Mouse (Mus musculus): Measurements from ENCODE around the gene Gm5148. TPM values are rescaled to one million over a fixed set of nuclear protein-coding genes. Genes with fewer than 3 reads are reported as not detected.

Gene Gm5148
- polyA plus RNA-seq (2012), result 0.07 and 0.10 TPM in 2 replicates

DNA sequence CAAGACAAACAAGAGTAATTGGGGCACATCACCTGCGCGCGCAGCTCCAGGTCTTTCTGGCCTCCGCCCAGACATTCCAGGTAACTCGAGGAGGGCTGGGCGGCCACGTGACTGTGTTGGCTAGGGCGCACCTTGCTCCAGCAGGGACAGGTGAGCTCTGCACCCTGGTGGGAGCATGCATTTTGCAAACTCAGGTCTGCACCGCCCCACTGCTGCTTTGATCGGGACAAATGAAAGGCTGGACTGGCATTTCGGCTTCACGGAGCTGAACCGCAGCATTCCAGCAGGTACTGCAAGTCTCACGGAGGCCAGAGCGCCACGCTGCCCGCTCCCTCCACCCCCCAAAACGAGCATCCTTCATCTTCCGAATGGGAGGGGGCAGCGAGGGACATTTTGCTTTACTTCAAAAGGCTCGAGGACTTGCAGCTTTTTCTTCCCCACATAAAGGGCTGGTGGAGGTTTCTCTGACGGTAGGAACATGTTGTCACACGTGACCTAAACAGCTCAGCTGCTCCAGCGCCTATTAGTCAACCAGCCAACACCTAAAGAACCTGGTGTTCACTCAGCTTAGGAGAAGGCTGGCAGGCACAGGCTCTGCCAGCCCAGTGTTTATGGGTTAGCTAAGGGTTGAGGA lies at the start of gene Gm5148:
Gene Gm5148, minus strand, starts transcription at position 320 of the 634 bp plus-strand sequence.

Other genes starting within 250 kb of the Gm5148 start
- gene Spry1, start 84.5 kb downstream of the Gm5148 start, polyA plus RNA-seq (2012), result 4.8 and 7.8 TPM in 2 replicates

Measured in megakaryocyte-erythroid progenitor cell, adult 5 weeks (primary cell).